Mouse (Mus musculus): ENCODE results near the gene Gm45808. TPM values are rescaled to one million over a fixed set of nuclear protein-coding genes. Genes with fewer than 3 reads are reported as not detected.

The Gm45808 gene
- total and polyA plus RNA-seq, 2 experiments from 2014 or later = 0.18 to 14.2 TPM

DNA sequence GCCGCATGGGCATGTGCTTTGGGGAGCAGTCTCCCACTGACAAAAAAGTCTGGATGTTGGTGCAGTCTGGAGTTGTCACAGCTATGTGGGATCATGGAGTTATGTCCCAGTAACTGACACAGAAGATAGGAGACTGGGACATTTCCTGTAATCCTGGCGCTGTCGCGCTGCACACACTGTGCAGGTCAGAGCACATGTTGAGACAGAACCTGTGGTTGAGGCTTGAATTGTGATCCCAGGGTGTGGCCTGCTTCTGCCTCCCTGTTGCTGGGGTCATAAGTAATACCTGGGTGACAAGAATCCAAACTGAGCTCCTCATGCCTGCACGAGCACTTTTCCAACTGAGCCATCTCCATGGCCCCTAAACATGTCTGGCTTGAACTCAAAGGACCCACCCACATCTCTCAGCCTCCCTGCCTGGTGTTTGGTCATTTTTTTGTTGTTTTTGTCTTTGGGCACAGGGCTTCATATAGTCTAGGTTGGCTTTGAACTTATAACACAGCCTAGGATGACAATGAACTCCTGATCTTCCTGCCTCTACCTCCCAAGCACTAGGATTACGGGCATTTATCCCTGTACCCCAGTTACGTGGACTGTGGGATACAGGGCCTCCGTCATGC is 5.7 kb upstream of the Gm45808 start:
- Histone ChIP-seq H3K4me1 (ENCODE audit: control insufficient read depth, insufficient read depth) (peaks cover 11% of the 10 kb centered on the region; the same call in 1 of the 2 replicates), H3K36me3 (replicated peaks; ENCODE audit: control insufficient read depth, insufficient read depth, low read length) (peaks cover 38% of the 10 kb centered on the region), H3K27me3 (ENCODE audit: control insufficient read depth, insufficient read depth, low read length) (no peaks in the 10 kb centered on the region), H3K27ac (ENCODE audit: low read depth) (peak overlapping the region; percentile 67; the same call in 1 of the 2 replicates), H3K4me2 (ENCODE audit: low read depth, low read length) (no peak overlapping the region), H3K9me3 (replicated peaks; ENCODE audit: control insufficient read depth, low read length) (no peaks in the 10 kb centered on the region), H3K4me3 (ENCODE audit: low read depth, low read length) (no peak overlapping the region), H3K9ac (replicated peaks; ENCODE audit: low read depth, low read length) (no peak overlapping the region)
- TF ChIP-seq CTCF (IDR thresholded peaks at IDR 0.05; ENCODE audit: low read depth) (no peak), EP300 (IDR thresholded peaks at IDR 0.05; ENCODE audit: low read depth) (no peak)
- DNase-seq (ENCODE audit: low spot score) (no peak), ATAC-seq (ENCODE audit: insufficient read depth, low read depth) (no peak)
- 90% methylated on average over 8 of the region's 8 CpGs for WGBS

DNA sequence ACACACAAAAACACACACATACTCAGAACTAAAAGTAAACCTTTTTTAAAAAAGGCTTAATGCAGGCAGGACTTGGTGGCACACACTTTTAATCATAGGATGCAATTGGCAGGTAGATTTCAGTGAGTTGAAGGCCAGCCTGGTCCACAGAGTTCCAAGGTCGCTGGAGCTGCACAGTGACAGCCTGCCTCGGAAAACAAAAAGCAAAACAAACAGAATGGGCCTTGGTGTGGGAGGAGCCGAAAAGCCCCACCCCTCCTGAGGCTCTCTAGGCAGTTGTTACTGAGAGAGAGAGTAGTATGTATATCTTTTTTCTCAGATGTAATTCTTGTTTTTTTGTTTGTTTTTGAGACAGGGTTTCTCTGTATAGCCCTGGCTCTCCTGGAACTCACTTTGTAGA is 4.7 kb upstream of the Gm45808 start:
- no peak for DNase-seq (ENCODE audit: low spot score)
- H3K4me1 ChIP-seq (ENCODE audit: control insufficient read depth, insufficient read depth) = peaks cover 11% of the 10 kb centered on the region; the same call in 1 of the 2 replicates
- H3K4me3 ChIP-seq (ENCODE audit: low read depth, low read length) = no peak overlapping the region
- no peaks in the 10 kb centered on the region for H3K27me3 ChIP-seq (ENCODE audit: control insufficient read depth, insufficient read depth, low read length)
- no peak overlapping the region for H3K9ac ChIP-seq (replicated peaks; ENCODE audit: low read depth, low read length)
- H3K9me3 ChIP-seq (replicated peaks; ENCODE audit: control insufficient read depth, low read length) = no peaks in the 10 kb centered on the region
- peaks cover 29% of the 10 kb centered on the region for H3K36me3 ChIP-seq (replicated peaks; ENCODE audit: control insufficient read depth, insufficient read depth, low read length)
- H3K4me2 ChIP-seq (ENCODE audit: low read depth, low read length) = no peak overlapping the region
- ATAC-seq (ENCODE audit: insufficient read depth, low read depth) = no peak
- TF ChIP-seq EP300 (IDR thresholded peaks at IDR 0.05; ENCODE audit: low read depth) = no peak
- TF ChIP-seq CTCF (IDR thresholded peaks at IDR 0.05; ENCODE audit: low read depth) = no peak
- H3K27ac ChIP-seq (ENCODE audit: low read depth) = no peak overlapping the region
- 27% methylated on average over 3 of the region's 3 CpGs for WGBS

DNA sequence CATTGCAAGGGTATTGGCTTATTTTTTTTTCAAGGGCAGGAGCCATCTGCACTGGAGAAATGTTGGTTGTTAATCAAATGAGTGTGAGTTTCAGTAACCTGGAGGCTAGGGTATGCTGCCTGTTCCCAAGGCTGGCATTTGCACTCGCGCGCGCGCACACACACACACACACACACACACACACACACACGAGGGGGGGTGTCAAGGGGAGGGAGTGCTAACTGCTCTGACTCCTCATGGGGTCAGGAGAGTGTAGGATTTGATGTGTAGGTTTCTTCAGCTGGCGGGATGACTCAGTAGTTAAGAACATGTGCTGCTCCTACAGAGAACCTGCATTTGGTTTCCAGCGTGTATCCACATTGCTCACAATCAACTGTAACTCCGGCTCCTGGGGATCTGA is 4.2 kb upstream of the Gm45808 start:
- peaks cover 29% of the 10 kb centered on the region for H3K36me3 ChIP-seq (replicated peaks; ENCODE audit: control insufficient read depth, insufficient read depth, low read length)
- TF ChIP-seq EP300 (IDR thresholded peaks at IDR 0.05; ENCODE audit: low read depth) (no peak), CTCF (IDR thresholded peaks at IDR 0.05; ENCODE audit: low read depth) (no peak)
- H3K9ac ChIP-seq (replicated peaks; ENCODE audit: low read depth, low read length) = no peak overlapping the region
- H3K27me3 ChIP-seq (ENCODE audit: control insufficient read depth, insufficient read depth, low read length) = no peaks in the 10 kb centered on the region
- DNase-seq (ENCODE audit: low spot score) (no peak), ATAC-seq (ENCODE audit: insufficient read depth, low read depth) (0 out of 2 replicates have a peak, but pooled peaks have one; percentile 15)
- no peak overlapping the region for H3K4me2 ChIP-seq (ENCODE audit: low read depth, low read length)
- H3K4me3 ChIP-seq (ENCODE audit: low read depth, low read length) = no peak overlapping the region
- 38% methylated on average over 9 of the region's 9 CpGs for WGBS
- peaks cover 11% of the 10 kb centered on the region; the same call in 1 of the 2 replicates for H3K4me1 ChIP-seq (ENCODE audit: control insufficient read depth, insufficient read depth)
- H3K27ac ChIP-seq (ENCODE audit: low read depth) = no peak overlapping the region
- no peaks in the 10 kb centered on the region for H3K9me3 ChIP-seq (replicated peaks; ENCODE audit: control insufficient read depth, low read length)

DNA sequence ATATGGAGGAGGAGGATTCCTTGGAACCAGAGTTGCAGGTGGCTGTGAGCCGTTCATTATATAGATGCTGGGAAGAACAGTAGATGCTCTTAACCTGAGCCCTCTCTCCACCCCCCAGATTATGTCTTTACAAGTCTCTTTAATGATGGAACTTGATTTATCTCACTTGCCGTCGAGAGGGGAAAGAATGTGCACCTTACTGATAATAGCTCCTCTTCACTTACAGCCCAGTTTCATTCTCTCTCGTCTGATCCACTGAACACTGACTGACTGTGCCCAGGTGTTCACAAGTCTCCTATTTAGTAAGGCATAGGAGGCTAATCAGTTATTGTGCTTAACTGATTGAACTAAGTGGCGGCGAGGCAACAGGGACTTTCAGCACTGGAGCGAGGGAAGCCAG is 3.0 kb upstream of the Gm45808 start:
- DNase-seq (ENCODE audit: low spot score) = no peak
- H3K9me3 ChIP-seq (replicated peaks; ENCODE audit: control insufficient read depth, low read length) = no peaks in the 10 kb centered on the region
- H3K27ac ChIP-seq (ENCODE audit: low read depth) = no peak overlapping the region
- WGBS = 68% methylated on average over 7 of the region's 7 CpGs
- no peak overlapping the region for H3K4me3 ChIP-seq (ENCODE audit: low read depth, low read length)
- peaks cover 11% of the 10 kb centered on the region; the same call in 1 of the 2 replicates for H3K4me1 ChIP-seq (ENCODE audit: control insufficient read depth, insufficient read depth)
- no peak overlapping the region for H3K4me2 ChIP-seq (ENCODE audit: low read depth, low read length)
- TF ChIP-seq EP300 (IDR thresholded peaks at IDR 0.05; ENCODE audit: low read depth) (no peak), CTCF (IDR thresholded peaks at IDR 0.05; ENCODE audit: low read depth) (no peak)
- no peak overlapping the region for H3K9ac ChIP-seq (replicated peaks; ENCODE audit: low read depth, low read length)
- ATAC-seq (ENCODE audit: insufficient read depth, low read depth) = no peak
- H3K36me3 ChIP-seq (replicated peaks; ENCODE audit: control insufficient read depth, insufficient read depth, low read length) = peaks cover 17% of the 10 kb centered on the region
- no peaks in the 10 kb centered on the region for H3K27me3 ChIP-seq (ENCODE audit: control insufficient read depth, insufficient read depth, low read length)

DNA sequence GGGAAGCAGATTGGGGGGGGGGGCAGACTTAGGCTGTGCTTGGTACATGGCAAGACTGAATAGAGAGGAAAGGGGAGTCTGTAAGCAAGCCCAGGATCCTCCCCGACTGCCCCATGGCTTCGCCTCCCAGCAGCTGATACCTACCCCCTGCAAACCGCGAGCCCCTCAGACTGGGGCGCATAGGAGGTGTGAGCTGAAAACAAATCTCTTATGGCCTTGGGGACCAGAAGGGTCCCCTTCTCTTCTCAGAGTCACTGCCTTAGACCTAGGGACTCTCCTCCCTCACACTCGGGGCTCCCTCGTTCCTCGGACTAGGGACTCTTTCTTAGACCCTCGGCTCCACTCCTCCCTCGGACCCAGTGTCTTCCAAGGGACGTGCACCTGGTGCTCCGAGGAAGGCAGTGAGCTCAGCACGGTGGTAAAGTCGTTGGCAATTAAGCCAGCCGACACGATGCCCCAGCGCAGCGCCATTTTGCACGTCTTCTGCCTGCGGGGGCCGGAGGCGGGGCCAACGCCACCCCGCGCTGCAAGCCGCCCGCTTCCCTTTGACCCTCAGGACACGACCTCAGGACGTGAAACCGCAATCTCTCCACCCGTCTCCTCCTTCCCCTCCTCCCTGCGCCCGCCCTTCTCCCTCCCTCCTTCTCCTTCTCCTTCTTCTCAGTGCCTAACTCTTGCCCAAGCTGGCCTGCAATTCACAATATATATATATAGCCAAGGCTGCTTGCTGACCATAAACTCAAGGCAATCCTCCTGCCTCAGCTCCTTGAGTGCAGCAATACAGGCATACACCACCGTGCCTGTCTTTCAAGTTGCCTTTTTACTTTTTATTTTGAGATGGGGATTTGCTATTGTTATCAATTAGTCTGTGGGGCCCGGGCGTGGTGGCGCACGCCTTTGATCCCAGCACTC is 1.9 kb upstream of the Gm45808 start, which contains the start of gene Dhdh:
Dhdh (minus strand) TSS at position 513 of the 912 bp plus-strand sequence.
- H3K4me3 ChIP-seq (ENCODE audit: low read depth, low read length) = peak within 1 kb of the TSS; percentile 49
- peak within 1 kb of the TSS; percentile 18 for H3K27ac ChIP-seq (ENCODE audit: low read depth)
- WGBS = 11% methylated on average over 38 of the region's 38 CpGs
- H3K4me2 ChIP-seq (ENCODE audit: low read depth, low read length) = peak within 1 kb of the TSS; percentile 69
- peaks cover 11% of the 10 kb centered on the region; the same call in 1 of the 2 replicates for H3K4me1 ChIP-seq (ENCODE audit: control insufficient read depth, insufficient read depth)
- DNase-seq (ENCODE audit: low spot score) (no peak), ATAC-seq (ENCODE audit: insufficient read depth, low read depth) (peak; percentile 55)
- no peak for TF ChIP-seq EP300 (IDR thresholded peaks at IDR 0.05; ENCODE audit: low read depth)
- no peak for TF ChIP-seq CTCF (IDR thresholded peaks at IDR 0.05; ENCODE audit: low read depth)
- H3K9ac ChIP-seq (replicated peaks; ENCODE audit: low read depth, low read length) = peak within 1 kb of the TSS; percentile 59
- peaks cover 7% of the 10 kb centered on the region for H3K36me3 ChIP-seq (replicated peaks; ENCODE audit: control insufficient read depth, insufficient read depth, low read length)
- H3K9me3 ChIP-seq (replicated peaks; ENCODE audit: control insufficient read depth, low read length) = no peaks in the 10 kb centered on the region
- no peaks in the 10 kb centered on the region for H3K27me3 ChIP-seq (ENCODE audit: control insufficient read depth, insufficient read depth, low read length)

Data from heart, postnatal 0 days (tissue).